Mouse (Mus musculus) urinary bladder, adult 18-20 months (tissue): ENCODE results near the gene Elmod3.
"Not testable (repeated sequence)": the region's sequence is repeated elsewhere in the genome, so short reads cannot be mapped to it uniquely, and the experiment has no call there.

ENCODE experiments used
- DNase-seq, 2 experiments: peaks; one replicate each; pipeline ENCODE4 v3.0.0; 2022; ENCODE audit warnings: low spot score in 2 of 2, mixed read lengths in 2 of 2

The Elmod3 gene

GRCm38 (mm10) chr6:72534035-72534809, 64.0 kb downstream of the Elmod3 start:
- DNase-seq, result peak in 1 of 2 experiments; percentile 45

- not testable (repeated sequence) for DNase-seq
These were observed 64.7 kb downstream of the Elmod3 start for GRCm38 (mm10) chr6:72533555-72533954.

- no peak for DNase-seq
These were observed 65.6 kb downstream of the Elmod3 start for GRCm38 (mm10) chr6:72532580-72532979.

- peak in 1 of 2 experiments; percentile 69 for DNase-seq
These were observed 69.6 kb downstream of the Elmod3 start for GRCm38 (mm10) chr6:72528410-72529151.

- no peak for DNase-seq
These were observed 71.1 kb downstream of the Elmod3 start for GRCm38 (mm10) chr6:72527070-72527469.

- no peak for DNase-seq
These were observed 74.1 kb downstream of the Elmod3 start for GRCm38 (mm10) chr6:72524160-72524559.

GRCm38 (mm10) chr6:72523222-72523621, 75.0 kb downstream of the Elmod3 start:
- DNase-seq, result no peak

GRCm38 (mm10) chr6:72522288-72522687, 75.9 kb downstream of the Elmod3 start:
- DNase-seq, result no peak

- no peak for DNase-seq
These were observed 76.6 kb downstream of the Elmod3 start, which contains the start of gene Sh2d6 for GRCm38 (mm10) chr6:72521607-72522006. Gene Sh2d6 (minus strand): TSS chr6:72521707.

- no peak for DNase-seq
These were observed 77.3 kb downstream of the Elmod3 start for GRCm38 (mm10) chr6:72520904-72521303.

GRCm38 (mm10) chr6:72519892-72520663, 78.1 kb downstream of the Elmod3 start:
- no peak for DNase-seq

- DNase-seq, result no peak
These were observed 78.9 kb downstream of the Elmod3 start for GRCm38 (mm10) chr6:72519303-72519702.

- no peak for DNase-seq
These were observed 79.4 kb downstream of the Elmod3 start for GRCm38 (mm10) chr6:72518842-72519241.
